Mouse (Mus musculus) ES-CJ7 (cell line): ENCODE results near the gene Tfrc.

ENCODE experiments used
- DNase-seq: peaks from one replicate; pipeline ENCODE4 v3.0.0; 2011; ENCODE audit warnings: low read depth, low spot score

The Tfrc gene

GRCm38 (mm10) chr16:32669243-32669642 lies 60.5 kb downstream of the Tfrc start:
- DNase-seq = no peak

- no peak for DNase-seq
Observed at GRCm38 (mm10) chr16:32670354-32671124, 61.8 kb downstream of the Tfrc start.

- no peak for DNase-seq
Observed at GRCm38 (mm10) chr16:32671206-32671887, 62.6 kb downstream of the Tfrc start.

- no peak for DNase-seq
Observed at GRCm38 (mm10) chr16:32672250-32672649, 63.5 kb downstream of the Tfrc start.

GRCm38 (mm10) chr16:32672861-32673560 lies 64.3 kb downstream of the Tfrc start:
- DNase-seq = no peak

DNA sequence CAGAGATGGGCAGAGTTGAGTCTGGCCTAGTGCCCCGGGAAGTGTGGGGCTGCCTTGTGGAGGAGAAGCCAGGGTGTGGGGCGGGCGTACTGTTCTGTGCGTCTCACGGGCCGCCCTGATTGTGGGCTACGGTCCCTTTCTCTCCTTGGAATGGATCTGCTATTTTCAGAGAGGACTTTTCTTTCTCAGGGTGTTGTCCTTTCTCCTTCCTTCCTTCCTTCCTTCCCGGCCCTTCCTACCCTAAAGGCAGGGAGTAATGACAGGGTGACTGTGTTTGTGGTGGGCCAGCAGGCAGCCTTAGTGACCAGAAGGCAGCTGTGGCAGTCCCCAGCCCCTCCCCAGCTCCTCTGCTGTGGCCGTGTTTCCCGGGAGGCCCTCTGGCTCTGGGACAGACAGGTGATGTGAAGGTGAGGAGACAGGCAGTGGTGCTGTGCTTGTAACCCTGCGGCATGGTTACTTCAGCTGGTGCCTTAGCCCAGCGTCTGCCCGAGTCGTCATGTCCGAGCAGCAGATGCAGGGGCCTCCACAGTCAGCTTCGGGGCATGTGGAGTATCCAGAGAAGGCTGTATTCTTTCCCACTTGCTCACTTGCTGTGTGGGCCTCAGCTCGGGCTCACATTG lies 65.5 kb downstream of the Tfrc start:
- no peak for DNase-seq

DNA sequence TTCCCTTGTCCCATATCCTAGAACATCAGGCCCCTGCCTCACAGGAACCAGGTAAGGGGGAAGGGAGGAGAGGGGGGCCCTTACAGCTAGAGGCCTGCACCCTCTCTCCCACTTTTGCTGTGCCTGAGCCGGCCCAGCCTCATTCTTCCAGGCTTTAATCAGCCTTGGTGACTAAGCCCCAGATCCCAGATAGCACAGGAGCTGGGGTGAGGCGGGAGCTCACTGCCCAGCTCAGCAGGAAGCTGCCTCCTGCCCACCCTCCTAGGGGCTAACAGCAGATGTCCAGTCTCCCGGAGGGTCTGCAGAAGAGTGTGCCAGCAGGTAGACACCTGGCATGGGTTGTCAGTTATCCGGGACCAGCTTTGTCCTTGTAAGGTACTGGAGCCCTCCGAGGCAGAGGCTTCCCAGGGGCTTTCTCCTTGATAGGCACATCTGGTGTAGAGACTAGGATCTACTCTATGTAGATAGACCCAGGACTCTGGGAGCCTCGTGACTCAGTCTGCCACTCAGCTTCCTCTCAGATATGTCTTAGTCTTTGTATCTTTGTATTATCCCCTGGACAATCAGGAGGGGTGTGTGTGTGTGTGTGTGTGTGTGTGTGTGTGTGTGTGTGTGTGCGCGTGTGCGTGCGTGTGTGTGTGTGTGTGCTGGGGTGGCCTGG lies 68.5 kb downstream of the Tfrc start:
- no peak for DNase-seq

DNA sequence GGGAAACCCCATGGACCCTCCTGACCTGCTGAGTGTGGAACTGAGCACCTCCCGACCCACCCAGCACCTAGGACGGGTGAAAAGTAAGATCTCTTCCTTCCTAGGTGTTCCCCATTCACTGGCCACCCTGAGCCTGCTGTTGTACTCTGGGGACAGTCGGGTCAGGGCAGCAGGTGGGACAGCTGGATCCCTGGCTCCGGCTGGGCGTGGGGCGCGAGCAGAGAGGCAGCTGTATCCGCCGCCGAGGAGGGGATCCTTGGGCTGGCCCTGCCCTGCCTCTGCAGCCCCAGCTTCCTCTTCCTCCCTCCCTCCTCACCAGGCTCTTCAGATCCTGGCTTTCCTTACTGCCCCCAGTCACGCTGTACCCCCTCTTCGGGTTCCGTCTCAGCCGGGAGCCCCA lies 69.2 kb downstream of the Tfrc start:
- DNase-seq = no peak

DNA sequence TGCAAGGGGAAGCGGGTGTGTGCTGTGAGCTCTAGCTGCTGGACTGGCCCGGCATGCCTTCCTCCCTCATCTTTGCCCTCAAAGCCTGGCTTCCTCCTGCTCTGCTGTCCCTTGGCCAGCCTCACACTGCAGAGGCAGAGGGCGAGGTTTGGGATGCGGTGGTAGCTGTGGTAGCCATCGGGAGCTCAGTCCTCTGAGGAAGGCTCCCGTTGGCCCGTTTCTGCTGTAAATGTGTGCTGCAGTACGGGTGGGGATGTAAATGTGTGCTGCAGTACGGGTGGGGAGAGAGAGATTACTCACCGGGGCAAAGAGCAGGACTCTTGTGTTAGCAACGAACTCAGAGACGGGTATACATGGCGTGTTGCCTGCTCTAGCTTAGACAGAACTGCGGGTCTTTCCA lies 70.1 kb downstream of the Tfrc start:
- no peak for DNase-seq

DNA sequence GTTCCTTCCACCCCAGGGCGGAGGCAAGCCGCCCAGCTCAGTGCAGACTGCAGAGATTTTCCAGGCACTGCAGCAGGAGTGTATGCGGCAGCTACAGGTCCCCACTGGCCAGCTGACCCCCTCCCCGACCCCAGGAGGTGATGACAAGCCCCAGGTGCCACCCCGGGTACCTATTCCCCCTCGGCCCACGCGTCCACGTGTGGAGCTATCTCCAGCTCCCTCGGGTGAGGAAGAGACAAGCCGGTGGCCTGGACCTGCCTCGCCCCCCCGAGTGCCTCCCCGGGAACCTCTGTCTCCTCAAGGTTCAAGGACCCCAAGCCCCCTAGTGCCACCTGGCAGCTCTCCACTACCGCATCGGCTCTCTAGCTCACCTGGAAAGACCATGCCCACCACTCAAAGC lies 71.3 kb downstream of the Tfrc start:
- no peak for DNase-seq

GRCm38 (mm10) chr16:32680806-32681205 lies 72.1 kb downstream of the Tfrc start:
- DNase-seq = no peak

DNA sequence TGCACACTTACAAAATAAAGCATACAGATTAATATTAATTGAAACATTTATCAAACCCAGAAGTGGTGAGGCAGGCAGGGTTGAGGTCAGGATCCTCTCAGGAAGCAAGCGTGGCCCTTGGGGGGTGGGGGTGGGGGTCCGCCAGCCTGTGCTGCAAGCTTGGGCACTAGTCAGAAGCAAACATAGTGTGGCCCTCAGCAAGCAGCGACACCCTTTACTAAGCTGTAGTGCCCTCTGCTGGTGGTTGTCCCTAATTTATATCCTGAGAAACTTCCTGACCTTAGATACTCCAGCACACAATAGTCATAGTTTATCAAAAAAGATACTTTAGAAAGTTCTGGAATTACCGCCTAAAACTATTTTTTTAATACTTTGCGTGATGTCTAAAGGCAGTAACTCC lies 73.5 kb downstream of the Tfrc start:
- peak; percentile 84 for DNase-seq
